Mouse (Mus musculus): ENCODE measurements at regions not wholly inside any gene's neighbourhood (a gene's known extent, or its start where the extent isn't known, plus 50 kb on each side); places are given as distances from the start of the nearest gene placed in this dataset.

DNA sequence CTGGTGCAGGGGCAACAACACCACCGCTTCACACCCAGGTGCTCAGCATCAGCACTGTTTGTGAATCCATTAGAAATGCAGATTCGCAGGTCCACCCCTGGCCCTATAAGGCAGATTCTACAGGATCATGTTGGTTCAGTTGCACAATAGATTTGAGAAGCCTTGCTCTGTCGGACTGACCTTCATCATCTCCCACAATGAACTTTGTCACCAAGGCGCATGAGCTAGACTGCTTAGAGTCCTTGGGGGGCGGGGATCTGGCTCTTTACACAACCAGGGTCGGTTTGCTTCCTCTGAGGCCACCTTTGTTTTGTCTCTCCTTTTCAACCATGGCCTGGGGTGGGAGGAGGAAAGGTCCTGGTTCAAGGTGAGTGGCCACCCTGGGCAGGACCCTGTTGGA lies 209.7 kb downstream of the Igsf11 start:
- no peak for DNase-seq

DNA sequence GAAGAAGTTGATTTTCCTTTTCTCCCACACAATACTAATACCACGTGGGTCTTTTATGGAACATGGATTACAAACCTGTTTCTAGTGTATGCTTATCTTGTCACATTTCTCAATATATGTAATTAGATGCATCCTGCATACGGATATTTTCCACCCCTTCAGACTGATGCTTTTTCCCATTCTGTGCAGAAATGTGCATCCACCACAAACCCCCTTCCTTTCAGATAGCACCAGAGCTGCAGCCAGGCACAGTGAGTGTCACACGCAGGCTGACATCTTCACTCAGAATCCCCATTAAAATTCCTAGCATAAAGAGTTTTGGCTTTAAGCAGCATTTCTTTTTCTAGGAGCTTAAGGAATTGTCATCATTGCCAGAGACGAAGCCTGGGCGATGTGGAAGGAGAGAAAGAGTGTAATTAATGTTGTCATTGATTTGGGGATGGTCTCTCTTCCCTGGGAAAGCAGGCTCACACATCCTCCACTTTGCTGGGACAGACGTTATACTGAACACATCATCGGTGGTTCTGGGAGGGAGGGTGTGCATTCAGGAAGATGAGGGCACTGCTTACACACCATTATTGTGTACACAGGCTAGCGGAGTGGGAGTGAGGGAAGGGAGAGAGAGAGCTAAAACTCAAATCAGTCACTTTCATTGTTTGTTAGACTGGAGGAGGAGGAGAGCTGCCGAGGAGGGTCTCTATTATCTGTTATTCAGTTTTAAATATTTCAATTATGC lies 211.1 kb downstream of the Igsf11 start:
- no peak for DNase-seq

DNA sequence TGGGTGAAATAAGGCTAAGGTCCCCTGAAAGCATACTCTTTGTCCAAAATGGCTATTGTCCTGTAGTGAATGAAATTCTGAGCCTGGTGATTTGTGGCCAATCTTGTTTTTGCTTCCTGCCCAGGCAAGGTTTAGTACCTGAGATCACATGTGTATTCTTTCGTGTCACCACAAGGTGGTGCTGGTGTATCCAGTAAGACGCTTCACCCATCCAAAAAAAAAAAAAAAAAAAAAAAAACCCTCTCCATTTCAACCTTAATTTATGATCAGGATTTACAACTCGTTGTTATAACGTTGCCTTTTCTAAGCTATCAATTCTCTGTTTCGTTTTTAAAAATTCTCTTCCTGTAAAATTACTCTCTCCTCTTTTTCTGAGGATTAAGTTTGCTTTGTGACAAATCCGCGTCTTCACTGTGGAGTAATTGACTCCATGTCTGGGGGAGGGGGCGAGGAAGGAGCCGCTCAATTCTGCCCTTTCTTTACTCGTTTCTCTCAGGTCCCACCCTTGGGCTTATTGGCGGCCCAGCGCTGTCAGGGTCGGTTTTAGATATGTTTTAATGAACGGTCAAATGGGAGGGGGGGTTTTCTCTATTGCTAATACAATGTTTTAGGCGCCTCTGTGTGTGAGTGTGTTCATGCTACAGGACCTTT lies 217.0 kb downstream of the Igsf11 start:
- peak; percentile 29 for DNase-seq

GRCm38 (mm10) chr16:39110089-39110488 lies 217.6 kb downstream of the Igsf11 start:
- no peak for DNase-seq

DNA sequence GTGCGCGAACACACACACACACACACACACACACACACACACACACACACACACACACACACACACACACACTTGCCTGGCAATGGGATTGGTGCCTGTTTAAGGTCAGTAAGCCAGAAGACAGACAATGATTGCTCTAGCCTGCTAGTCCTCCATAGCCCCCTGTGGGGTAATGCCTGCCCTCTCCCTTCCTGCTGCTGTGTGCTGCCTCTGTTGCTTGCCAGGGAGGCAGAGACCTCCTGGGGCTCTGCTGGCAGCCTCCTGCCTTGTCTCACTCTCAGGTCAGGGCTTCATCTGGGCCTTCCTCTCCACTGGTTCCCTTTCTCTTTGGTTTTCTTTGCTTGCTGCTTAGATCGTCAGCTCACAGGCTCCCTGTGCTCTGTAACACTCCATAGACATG lies 225.6 kb downstream of the Igsf11 start:
- DNase-seq: no peak

DNA sequence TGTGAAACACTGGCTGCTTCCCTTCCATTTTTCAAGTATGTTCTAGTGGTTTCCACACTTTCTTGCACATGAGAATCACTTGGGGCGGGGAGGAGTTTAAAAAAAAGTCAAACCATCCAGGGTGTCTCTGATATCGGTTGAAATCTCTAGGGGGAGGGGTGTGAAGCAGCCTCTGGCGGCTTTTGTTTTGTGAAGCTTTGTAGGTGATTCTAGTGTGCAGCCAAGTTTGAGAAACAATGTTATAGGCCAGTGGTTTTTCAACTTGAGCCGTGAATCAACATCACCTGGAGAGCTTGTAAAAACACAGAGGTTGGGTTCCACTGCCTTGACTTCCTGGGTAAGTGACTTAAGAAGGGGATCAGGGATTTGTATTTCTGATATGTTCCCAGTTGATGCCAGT lies 227.3 kb downstream of the Igsf11 start:
- no peak for DNase-seq

DNA sequence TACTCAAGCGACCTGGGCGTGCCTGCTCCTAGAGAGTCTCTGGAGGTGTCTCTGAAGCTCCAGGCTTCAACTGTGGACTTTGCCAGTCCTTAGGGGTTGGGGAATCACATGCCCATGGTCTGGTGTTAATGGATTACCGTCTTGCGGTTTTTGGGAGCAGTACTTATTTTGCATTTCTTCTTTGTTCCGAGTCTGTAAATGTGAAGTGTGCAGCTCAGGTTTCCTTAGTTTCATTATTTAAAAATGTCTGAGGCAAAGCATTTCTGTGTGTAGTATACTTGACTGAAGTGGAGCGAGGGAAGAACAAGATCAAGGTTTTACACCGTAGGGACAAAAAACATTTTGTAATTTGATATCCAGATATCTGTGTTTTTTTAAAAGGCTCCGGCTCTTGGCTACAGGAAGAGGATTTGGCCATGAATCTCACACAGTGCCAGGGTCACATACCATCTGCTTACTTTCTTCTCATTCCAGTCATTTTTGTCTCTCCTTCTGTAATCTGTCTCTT lies 231.0 kb downstream of the Igsf11 start:
- DNase-seq: no peak

GRCm38 (mm10) chr16:39132459-39132858 lies 240.0 kb downstream of the Igsf11 start:
- no peak for DNase-seq

DNA sequence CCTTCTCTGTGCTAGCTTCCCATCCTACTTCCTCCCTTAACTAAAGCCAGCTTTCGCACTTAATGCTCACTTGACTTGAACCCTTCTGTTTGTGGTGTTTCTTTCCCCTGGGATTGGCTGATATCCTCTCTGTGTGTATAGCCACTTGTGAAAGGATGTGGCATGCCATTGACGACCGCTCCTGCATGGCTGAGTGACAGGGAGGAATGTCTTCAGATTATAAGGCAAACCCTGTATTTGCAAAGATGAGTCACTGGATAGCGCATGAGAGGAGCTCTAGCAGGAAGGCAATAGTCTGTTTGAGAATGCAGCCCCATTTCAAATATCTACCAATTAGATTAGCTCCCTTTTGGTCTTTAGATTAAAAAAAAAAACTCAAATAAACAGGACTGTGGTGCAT lies 243.3 kb downstream of the Igsf11 start:
- no peak for DNase-seq

- DNase-seq: no peak
Measured at GRCm38 (mm10) chr16:39147151-39147550, 254.7 kb downstream of the Igsf11 start.

DNA sequence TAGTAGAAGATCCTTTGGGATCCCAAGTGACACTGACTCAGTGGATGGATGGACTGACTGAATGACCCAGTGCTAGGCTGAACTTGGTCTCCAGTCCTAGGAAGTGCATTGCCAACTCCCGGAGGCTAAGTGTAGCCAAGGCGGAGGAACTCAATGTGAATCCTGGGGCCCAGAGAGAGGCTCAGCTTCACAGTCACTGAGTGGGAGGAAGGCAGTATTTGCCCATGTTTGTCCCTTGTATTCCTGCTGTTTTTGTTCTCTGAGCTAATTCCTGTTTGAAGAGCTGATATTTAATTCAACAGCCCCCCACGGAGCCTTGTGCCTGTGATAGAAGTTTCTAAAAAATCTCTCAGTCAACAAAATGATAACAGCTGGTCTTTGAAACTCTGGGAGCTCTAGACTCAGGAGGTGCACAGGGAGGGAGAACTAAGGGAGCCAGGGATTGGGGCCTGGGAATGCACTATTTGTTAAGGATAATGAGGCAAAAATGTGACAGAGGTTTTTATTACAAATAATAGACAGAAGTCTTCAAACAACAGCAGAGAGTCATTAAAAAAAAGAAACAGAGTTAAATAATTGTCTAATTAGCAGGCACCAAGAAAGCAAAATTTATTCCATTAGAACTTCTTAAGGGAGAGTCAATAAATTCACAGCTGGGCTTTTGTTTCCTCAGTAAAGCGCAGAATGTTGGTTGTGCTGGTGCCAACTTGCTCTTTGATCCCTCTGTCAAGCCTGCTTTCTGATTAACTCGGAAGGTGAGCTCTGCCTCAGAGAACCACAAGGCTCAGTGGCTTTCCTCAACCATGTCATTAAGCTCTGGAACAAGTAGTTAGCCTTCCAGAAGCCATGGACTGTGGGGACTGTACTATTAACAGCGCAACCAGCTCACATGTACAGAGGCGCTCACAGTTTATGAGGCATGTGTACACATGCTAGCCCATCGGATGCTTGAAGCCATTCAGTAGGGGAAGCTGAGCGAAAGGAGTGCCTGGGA lies 259.2 kb downstream of the Igsf11 start:
- no peak for DNase-seq

GRCm38 (mm10) chr16:39158893-39159292 lies 266.4 kb downstream of the Igsf11 start:
- DNase-seq: no peak

DNA sequence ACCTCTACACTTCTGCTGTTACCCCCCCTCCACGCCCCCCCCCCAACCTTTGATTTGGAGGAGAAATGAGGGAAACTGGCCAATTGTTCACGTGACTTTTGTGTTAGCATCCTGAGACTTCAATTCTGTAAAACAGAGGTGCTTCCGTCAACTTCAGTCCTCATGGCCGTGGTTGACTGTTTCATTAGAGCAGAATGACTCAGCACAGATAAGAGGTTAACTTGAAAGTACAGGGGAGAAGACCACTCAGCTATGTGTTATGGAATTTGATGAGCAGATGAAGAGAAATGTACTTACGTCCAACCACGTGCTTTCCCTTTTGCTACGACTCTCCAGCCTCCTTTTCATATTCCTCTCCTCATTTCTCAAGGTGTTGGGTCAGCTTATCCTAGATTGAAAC lies 267.3 kb downstream of the Igsf11 start:
- DNase-seq: no peak

DNA sequence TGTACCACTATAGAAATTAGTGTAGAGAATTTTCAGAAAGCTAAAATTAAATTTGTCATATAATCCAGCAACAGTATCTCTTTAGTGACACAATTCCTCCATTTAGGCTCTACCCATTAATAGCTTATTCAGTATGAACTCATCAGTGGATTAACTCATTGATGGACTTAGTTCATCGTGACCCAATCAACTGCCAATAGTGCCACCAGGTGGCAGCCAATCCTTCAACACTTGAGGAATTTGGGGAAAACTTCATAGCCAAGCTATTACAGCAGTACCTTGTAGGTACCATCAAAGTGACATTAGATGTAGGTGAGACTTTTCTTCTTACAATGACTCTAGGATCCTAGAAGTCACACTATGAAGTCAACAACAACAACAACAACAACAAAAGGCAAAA lies 270.2 kb downstream of the Igsf11 start:
- DNase-seq: no peak

DNA sequence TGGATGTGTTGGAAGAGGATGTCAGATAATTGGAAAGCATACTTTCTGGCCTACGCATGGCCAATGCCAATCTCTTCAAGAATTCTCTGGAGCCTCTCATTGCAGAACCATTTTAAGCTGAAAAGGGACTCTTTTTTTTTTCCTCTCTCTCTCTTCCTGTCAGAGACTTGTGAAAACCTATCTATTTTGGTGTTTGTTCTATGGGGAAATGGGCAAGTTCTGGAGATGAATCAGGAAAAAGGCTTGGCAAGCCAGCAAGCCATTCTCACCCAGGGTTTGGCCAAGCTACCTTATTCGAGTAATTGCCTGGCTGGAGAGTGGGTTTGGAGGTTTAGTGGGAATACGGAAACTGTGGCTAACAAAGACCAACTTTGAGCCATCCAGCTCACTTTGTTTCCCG lies 299.4 kb downstream of the Igsf11 start:
- DNase-seq: no peak

GRCm38 (mm10) chr16:39195431-39195830 lies 303.0 kb downstream of the Igsf11 start:
- DNase-seq: peak; percentile 5

- no peak for DNase-seq
Measured at GRCm38 (mm10) chr16:39196896-39197295, 304.4 kb downstream of the Igsf11 start.

DNA sequence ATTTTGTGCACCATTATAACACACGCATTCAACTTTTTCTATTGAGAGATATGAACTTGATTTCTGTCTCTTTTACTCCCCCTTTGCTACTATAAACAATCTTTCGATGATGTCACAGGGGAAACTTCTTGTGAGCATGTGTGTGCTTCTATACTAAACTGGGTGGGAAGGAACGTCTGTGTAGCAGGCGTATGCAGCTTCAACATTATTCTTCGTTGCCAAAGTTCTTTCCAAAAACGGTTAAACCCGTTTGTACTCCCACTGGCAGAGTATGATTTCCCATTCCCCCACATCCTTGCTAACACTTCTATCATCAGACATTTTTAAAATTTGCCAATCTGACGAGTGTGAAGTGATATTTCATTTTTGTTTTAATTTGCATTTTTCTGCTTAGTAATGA lies 331.1 kb downstream of the Igsf11 start:
- DNase-seq: no peak

DNA sequence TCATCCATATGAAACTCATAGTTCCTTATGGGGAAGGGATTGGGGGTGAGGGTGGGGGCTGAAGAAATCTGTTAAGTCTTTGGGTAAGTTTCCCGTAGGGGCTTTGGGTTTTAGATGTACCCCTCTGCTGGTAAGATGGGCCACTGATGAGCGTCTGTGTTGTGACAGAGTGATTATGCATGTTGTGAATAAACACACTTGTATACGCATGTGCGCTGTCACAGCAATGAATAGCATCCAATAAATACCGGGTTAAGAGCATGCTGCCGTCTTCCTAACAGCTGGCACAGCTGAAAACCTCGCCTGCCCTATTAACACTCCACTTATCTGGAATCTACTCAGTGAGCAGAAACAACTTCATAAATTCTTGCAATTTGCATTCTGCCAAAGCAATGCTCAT lies 337.0 kb downstream of the Igsf11 start:
- DNase-seq: no peak

GRCm38 (mm10) chr16:39230439-39230838 lies 338.0 kb downstream of the Igsf11 start:
- DNase-seq: no peak

- DNase-seq: no peak
Measured at GRCm38 (mm10) chr16:39234290-39234689, 341.8 kb downstream of the Igsf11 start.

- DNase-seq: no peak
Measured at GRCm38 (mm10) chr16:39273490-39273889, 381.0 kb downstream of the Igsf11 start.

GRCm38 (mm10) chr16:39284484-39284883 lies 392.0 kb downstream of the Igsf11 start:
- DNase-seq: no peak

Measured in cerebellum, adult 11 months (tissue).